Mouse (Mus musculus) CH12.LX (cell line): ENCODE data around the gene Ptgdr2. TPM values are rescaled to one million over a fixed set of nuclear protein-coding genes. Genes with fewer than 3 reads are reported as not detected.
A peak's percentile ranks its signal among the peaks of the same experiment; 100 is the strongest.

Source experiments
- DNase-seq: peaks from one replicate; pipeline ENCODE4 v3.0.0-alpha.2; 2013; ENCODE audit errors: extremely low read depth
- H3K27ac ChIP-seq: 2 replicates; pipeline ENCODE4 v1.5.1; 2012; ENCODE audit warnings: low read depth, mild to moderate bottlenecking, control low read depth, moderate library complexity; ENCODE audit not compliant: insufficient read depth
- H3K27me3 ChIP-seq: replicated peaks from 2 replicates; pipeline ENCODE3; 2012; ENCODE audit warnings: inconsistent platforms
- H3K36me3 ChIP-seq, 2 experiments: replicated peaks in 1 of 2; 2 replicates each; pipeline versions ENCODE3 to v1.6.1; 2012; ENCODE audit warnings: inconsistent platforms in 1 of 2, low read length in 1 of 2, mild to moderate bottlenecking in 1 of 2, mixed read lengths in 1 of 2, moderate library complexity in 1 of 2; ENCODE audit not compliant: control insufficient read depth in 1 of 2, insufficient read depth in 1 of 2
- H3K4me1 ChIP-seq, 2 experiments: 2 replicates each; pipeline ENCODE4 v1.6.1; 2012; ENCODE audit warnings: inconsistent platforms in 1 of 2, moderate library complexity in 1 of 2; ENCODE audit not compliant: insufficient read depth in 2 of 2, control insufficient read depth in 1 of 2
- H3K4me2 ChIP-seq: 2 replicates; pipeline ENCODE4 v1.6.1; 2012; ENCODE audit warnings: low read depth, mild to moderate bottlenecking, control low read depth; ENCODE audit not compliant: poor library complexity, insufficient read depth, severe bottlenecking
- H3K4me3 ChIP-seq, 3 experiments: fragments of 150-350 bp in 1 of 3; sonication (generic) in 1 of 3; replicated peaks in 1 of 3; 2 replicates each; pipeline versions ENCODE3 to v1.5.1; 2011 to 2012; ENCODE audit warnings: low read depth in 2 of 3, low read length in 2 of 3, mild to moderate bottlenecking in 2 of 3, moderate library complexity in 2 of 3, control low read depth in 1 of 3, improper control_type of control experiment in 1 of 3, inconsistent platforms in 1 of 3, mixed read lengths in 1 of 3; ENCODE audit not compliant: poor library complexity in 1 of 3
- H3K79me2 ChIP-seq: replicated peaks from 2 replicates; pipeline ENCODE4 v1.6.1; 2012; ENCODE audit warnings: mild to moderate bottlenecking, moderate library complexity; ENCODE audit not compliant: control insufficient read depth, poor library complexity, insufficient read depth, severe bottlenecking; ENCODE audit errors: extremely low read depth
- H3K9ac ChIP-seq: 2 replicates; pipeline ENCODE4 v1.6.1; 2012; ENCODE audit warnings: low read depth, mild to moderate bottlenecking, control low read depth, moderate library complexity; ENCODE audit not compliant: insufficient read depth
- H3K9me3 ChIP-seq: replicated peaks from 2 replicates; pipeline ENCODE3; 2012; ENCODE audit warnings: low read length, inconsistent platforms, mixed read lengths
- CTCF ChIP-seq, 2 experiments: IDR thresholded peaks in 1 of 2; conservative IDR thresholded peaks in 1 of 2; 2 replicates each; pipeline ENCODE4 v1.5.1; 2011 to 2012; ENCODE audit warnings: low read depth in 2 of 2, low read length in 2 of 2, improper control_type of control experiment in 1 of 2, inconsistent platforms in 1 of 2, mild to moderate bottlenecking in 1 of 2, moderate library complexity in 1 of 2
- HCFC1 ChIP-seq: IDR thresholded peaks from 2 replicates; pipeline ENCODE4 v1.6.1; 2012; ENCODE audit warnings: low read depth, mild to moderate bottlenecking, inconsistent platforms, low read length, improper control_type of control experiment
- NELFE ChIP-seq: IDR thresholded peaks from 2 replicates; pipeline ENCODE4 v1.6.1; 2011; ENCODE audit warnings: low read depth, low read length, improper control_type of control experiment
- SIN3A ChIP-seq: IDR thresholded peaks from 2 replicates; pipeline ENCODE4 v1.6.1; 2012; ENCODE audit warnings: low read length, improper control_type of control experiment, inconsistent platforms
- SMC3 ChIP-seq: IDR thresholded peaks from 2 replicates; pipeline ENCODE4 v1.6.1; 2011; ENCODE audit warnings: low read depth, low read length, improper control_type of control experiment
- TCF12 ChIP-seq: IDR thresholded peaks from 2 replicates; pipeline ENCODE4 v1.6.1; 2014; ENCODE audit warnings: low read depth, mild to moderate bottlenecking, inconsistent platforms, low read length, improper control_type of control experiment
- ZMIZ1 ChIP-seq: IDR thresholded peaks from 2 replicates; pipeline ENCODE4 v1.6.1; 2012; ENCODE audit warnings: low read depth, mild to moderate bottlenecking, inconsistent platforms, low read length, improper control_type of control experiment
- dilution Hi-C: fragments of 300-500 bp; cut with MboI; formaldehyde crosslinking; loops from 2 replicates; pipeline ENCODE4 v1.14.3; 2020; ENCODE audit warnings: low sequenced_read_pairs; ENCODE audit not compliant: extremely low pct_unique_long_range_greater_than_20kb, extremely low pct_ligation_motif_present
- in situ Hi-C: fragments of 300-500 bp; cut with MboI; formaldehyde crosslinking; loops from 3 replicates; pipeline ENCODE4 v1.14.3; 2019; ENCODE audit warnings: low sequenced_read_pairs, low pct_ligation_motif_present, low pct_unique_long_range_greater_than_20kb, mixed read lengths
- polyA plus RNA-seq: library from polyadenylated mRNA; unstranded; fragments of >175 nt; gene quantifications from 2 replicates; pipeline ENCODE4 v1.2.1, GENCODE M21; 2012; ENCODE audit warnings: low read depth; ENCODE audit not compliant: insufficient read length
- total RNA-seq, 2 experiments: library from RNA; depleted of rRNA; stranded (reverse); fragments of 300-350 nt in 1 of 2; fragments of >200 nt in 1 of 2; gene quantifications; 2 replicates each; pipeline ENCODE4 v1.2.3; 2012 to 2014

Ptgdr2 gene
- total and polyA plus RNA-seq, 3 experiments = 0.13 TPM; not detected in 2

- no peak overlapping the region for H3K9ac ChIP-seq
- in situ Hi-C loops (no loop called here), dilution Hi-C loops (no loop called here)
- no peaks in the 10 kb centered on the region for H3K79me2 ChIP-seq
- H3K36me3 ChIP-seq = peaks cover 0 to 3% of the 10 kb centered on the region in 2 experiments
- H3K27ac ChIP-seq = no peak overlapping the region
- no peak overlapping the region for H3K4me3 ChIP-seq
- no peak overlapping the region for H3K4me2 ChIP-seq
- peaks cover 3 to 12% of the 10 kb centered on the region in 2 experiments; a peak in 3 of 4 replicates for H3K4me1 ChIP-seq
- TF ChIP-seq TCF12 (no peak), ZMIZ1 (no peak)
- peaks cover 2% of the 10 kb centered on the region for H3K27me3 ChIP-seq
- no peak for DNase-seq
- peaks cover 9% of the 10 kb centered on the region for H3K9me3 ChIP-seq
Measured at GRCm38 (mm10) chr19:10935029-10935428, 1.9 kb upstream of the Ptgdr2 start.

DNA sequence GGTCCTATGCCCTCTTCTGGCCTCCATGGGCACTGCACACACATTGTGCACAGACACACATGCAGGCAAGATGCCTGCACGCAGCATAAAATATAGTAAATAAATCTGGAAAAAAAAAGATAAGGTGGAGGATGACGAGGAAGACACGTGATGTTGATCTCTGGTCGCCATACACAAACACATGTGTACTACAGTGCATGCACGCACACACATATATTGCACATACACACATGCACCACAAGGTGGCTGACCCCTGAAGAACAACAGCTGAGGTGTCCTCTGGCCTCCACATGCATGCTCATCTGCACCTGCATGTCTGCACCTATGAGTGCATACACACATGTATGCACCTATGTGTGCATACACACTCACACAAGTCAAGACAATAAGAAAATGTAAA, 883 bp upstream of the Ptgdr2 start:
- TF ChIP-seq SMC3 (peak; percentile 32), HCFC1 (no peak), CTCF (conservative IDR thresholded peaks at IDR 0.05 in 1 of 2, IDR thresholded peaks at IDR 0.05 in 1 of 2; ENCODE audit: low read depth in 2 of 2, low read length in 2 of 2) (peak; percentile 31 to 41; a peak in 3 of 4 replicates)
- Histone ChIP-seq H3K4me3 (no peak overlapping the region), H3K4me1 (peaks cover 0 to 1% of the 10 kb centered on the region in 2 experiments; a peak in 1 of 4 replicates), H3K4me2 (no peak overlapping the region), H3K36me3 (peaks cover 9 to 13% of the 10 kb centered on the region in 2 experiments), H3K9ac (no peak overlapping the region), H3K27ac (no peak overlapping the region), H3K9me3 (peaks cover 12% of the 10 kb centered on the region), H3K79me2 (no peaks in the 10 kb centered on the region), H3K27me3 (peaks cover 2% of the 10 kb centered on the region)
- dilution Hi-C loops (no loop called here), in situ Hi-C loops (no loop called here)
- no peak for DNase-seq

DNA sequence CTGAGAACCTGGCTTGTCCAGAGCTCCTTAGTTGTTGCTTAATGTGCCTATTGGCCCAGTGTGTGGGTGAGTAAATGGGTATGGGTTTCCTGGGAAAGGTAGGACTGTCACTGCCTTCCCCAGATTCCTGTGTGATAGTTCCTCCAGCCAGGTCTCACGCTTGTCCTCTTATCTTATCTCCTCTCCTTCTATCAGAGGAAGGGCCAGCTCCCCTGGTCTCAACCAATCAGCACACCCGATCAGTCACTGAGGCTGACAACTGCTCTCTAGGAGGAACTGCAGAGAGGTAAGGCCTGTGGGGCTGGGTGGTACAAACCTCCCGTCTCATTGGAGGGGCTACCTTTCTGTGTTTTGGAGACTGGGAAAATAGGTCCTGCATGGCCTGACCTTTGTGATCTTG, 1.8 kb downstream of the Ptgdr2 start:
- Histone ChIP-seq H3K4me3 (no peak overlapping the region), H3K4me2 (no peak overlapping the region), H3K27ac (no peak overlapping the region), H3K27me3 (peaks cover 2% of the 10 kb centered on the region), H3K9ac (no peak overlapping the region), H3K36me3 (peaks cover 35 to 40% of the 10 kb centered on the region in 2 experiments), H3K9me3 (peaks cover 7% of the 10 kb centered on the region), H3K79me2 (no peaks in the 10 kb centered on the region; the same call in 1 of the 2 replicates), H3K4me1 (peaks cover 0 to 6% of the 10 kb centered on the region in 2 experiments; a peak in 2 of 4 replicates)
- in situ Hi-C loops = no loop called here
- TF ChIP-seq NELFE (no peak), SIN3A (no peak)
- no peak for DNase-seq
- dilution Hi-C loops = no loop called here
